Mouse (Mus musculus) cerebellum, adult 2 months (tissue): Measurements from ENCODE around the gene Susd3.

Source experiments
- CTCF ChIP-seq: fragments of 200-500 bp; IDR thresholded peaks from 2 replicates; pipeline ENCODE4 v1.5.1; 2011; ENCODE audit warnings: low read depth, mild to moderate bottlenecking, control low read depth, low read length, moderate library complexity, borderline replicate concordance; ENCODE audit not compliant: insufficient read depth
- POLR2A ChIP-seq: fragments of 200-500 bp; IDR thresholded peaks from 2 replicates; pipeline ENCODE4 v1.6.1; 2011; ENCODE audit warnings: low read length, control low read depth, borderline replicate concordance; ENCODE audit not compliant: insufficient read depth

DNA sequence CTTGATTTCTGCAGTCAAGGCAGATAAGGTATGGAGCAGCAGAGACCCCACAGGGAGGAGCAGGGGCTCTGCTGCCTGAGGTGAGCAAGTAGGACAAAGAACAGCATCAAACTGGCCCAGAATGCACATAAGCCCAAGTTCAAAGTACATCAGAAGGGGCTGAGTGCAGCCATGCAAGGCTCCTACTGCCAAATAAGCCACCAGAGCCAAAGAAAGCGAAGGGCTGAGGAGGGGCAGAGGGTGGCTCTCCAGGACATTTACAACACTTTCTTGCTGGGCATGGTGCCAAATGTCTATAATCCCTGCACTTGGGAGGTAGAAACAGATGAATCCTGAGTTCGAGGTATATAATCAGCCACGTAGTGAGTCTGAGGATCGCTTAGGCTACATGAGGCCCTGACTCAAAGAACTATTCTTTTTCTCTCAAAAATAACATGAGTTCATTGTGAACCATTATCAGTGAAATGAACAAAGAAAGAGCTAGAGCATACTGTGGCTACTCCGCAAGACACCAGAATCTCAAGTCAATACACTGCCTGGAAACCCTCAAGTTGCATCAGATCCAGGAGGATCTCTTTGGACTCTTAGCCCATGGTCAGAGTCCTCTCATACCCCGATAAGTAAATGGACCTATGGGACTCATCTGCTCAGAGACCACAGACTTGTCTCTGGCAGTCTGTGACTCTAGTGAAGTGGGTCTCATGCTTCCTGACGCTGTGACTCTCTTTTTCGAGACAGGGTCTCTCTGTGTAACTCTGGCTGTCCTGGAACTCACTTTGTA lies 14.5 kb downstream of the Susd3 start:
- TF ChIP-seq POLR2A (no peak), CTCF (no peak)
